Mouse (Mus musculus): ENCODE results near the gene Syt6.
"Not testable (repeated sequence)": the region's sequence is repeated elsewhere in the genome, so short reads cannot be mapped to it uniquely, and the experiment has no call there.

Gene Syt6

DNA sequence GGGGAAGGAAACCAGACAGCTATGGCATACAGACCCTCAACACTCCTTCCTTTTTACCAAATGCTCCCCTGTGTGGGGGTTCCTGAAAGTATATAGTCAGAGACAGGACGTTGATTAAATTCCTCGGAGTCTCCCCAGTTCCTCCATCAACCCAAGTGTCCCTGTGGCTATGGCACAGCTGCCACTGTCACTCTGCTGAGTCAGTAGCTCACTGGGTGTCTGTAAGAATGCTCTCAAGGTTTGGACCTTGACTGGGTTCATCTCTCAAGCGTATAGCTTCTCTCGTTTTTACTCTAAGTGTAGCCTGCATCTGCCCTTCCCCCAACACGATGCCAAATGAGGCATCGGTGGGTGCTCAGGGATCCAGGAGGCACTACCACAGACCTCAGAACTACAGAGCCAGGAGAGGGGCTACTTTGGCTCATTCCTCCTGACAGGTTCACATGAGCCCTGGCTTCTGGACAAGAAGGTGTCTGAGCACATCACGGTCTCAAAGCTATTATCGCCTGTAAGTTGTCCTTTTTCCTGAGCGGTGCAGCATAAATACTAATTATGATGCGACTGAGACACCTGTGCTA, 49.0 kb downstream of the Syt6 start:
- TF ChIP-seq GATA4 (IDR thresholded peaks at IDR 0.05; ENCODE audit: insufficient replicate concordance, low read length), result no peak

DNA sequence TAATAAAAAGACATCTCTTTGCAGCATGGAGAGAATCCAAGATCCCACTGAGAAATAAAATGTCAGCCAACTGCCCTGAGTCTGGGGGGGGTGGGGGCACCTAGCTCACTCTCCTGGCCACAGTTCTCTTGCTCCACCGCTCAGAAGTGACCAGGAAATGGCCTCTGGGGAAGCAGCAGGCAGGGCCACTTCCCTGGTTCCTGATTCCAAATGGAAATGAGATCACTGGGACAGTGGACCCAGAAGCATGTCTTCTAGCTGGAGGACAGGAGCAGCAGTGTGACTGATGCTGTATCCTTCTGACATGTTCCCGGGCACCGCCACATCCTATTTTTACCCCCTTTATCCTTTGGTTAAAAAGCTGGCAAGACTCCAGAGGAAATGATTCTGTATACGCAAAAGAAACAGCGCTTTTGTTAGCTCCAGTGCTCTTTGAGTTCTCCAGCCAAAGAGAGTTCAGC, 49.6 kb downstream of the Syt6 start:
- no peak for TF ChIP-seq GATA4 (IDR thresholded peaks at IDR 0.05; ENCODE audit: insufficient replicate concordance, low read length)

DNA sequence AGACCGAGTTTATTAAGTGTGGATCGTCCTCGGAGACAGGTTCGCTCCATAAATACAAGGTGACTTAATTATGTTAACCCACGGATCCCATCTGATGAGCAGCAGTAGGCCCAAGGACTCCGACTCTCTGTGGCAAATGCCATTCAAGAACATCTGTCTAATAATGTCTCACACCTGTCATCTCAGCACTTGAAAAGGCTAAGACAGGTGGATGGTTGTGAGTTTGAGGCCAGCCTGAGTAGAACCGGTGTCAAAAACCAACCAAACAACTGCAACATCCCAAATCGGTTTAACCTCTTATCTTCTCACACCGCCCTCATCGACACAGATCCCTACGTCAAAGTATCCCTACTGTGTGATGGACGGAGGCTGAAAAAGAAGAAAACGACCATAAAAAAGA, 50.1 kb downstream of the Syt6 start:
- TF ChIP-seq GATA4 (IDR thresholded peaks at IDR 0.05; ENCODE audit: insufficient replicate concordance, low read length), result no peak

DNA sequence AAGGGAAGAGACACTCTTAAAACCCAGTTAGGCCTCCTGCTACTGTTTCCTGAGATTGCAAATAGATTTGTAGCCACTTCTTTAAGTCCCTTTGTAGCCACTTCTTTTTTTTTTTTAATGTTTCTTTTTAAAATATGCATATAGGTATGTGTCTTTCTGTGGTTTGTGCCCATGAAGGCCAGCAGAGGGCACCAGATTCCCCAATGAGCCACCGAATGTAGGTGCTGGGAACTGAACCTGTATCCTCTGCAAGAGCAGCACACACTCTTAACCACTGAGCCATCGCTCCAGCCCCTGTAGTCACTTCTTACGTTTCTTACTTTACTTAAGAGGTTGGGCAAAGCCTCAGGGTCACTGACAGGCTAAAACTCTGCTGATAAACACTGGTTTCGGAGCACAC, 51.5 kb downstream of the Syt6 start:
- TF ChIP-seq GATA4 (IDR thresholded peaks at IDR 0.05; ENCODE audit: insufficient replicate concordance, low read length), result no peak

DNA sequence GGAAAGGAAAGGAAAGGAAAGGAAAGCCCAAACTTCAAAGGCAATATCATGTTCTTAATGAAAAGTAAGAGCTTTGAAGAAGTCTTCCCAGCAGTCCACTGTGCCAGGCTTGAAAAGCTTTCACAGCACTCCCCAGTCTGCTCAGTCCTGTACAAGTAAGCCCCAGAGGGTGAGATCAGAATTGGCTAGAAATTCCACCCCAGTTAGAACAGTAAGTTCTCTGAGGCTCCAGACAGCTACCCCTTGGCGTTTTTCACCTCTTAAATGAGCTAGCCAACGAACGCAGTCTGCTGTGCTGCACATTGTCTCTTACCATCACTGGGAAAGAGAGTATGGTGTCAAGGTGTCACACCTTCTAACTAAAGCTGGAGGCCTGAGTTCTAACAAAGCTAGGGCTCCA, 52.6 kb downstream of the Syt6 start:
- TF ChIP-seq GATA4 (IDR thresholded peaks at IDR 0.05; ENCODE audit: insufficient replicate concordance, low read length), result no peak

DNA sequence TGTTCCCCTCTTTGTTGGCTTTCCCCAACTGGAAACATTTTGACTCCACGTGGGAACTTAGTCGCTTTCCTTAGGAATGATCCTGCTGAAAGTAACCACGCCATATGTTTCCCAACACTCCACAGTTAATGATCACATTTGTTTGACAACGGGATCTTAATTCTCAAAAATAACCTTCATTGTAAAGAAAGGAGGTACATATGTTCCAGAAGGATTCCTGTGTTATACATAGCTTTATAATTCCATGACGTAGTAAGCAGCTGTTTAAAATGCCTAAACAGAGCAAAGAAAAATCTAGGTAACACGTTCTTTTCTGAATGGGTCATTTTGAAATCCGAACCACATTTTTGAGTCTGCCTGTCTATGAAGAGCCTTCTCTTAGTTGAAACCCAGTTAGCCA, 58.1 kb downstream of the Syt6 start:
- TF ChIP-seq GATA4 (IDR thresholded peaks at IDR 0.05; ENCODE audit: insufficient replicate concordance, low read length), result no peak

DNA sequence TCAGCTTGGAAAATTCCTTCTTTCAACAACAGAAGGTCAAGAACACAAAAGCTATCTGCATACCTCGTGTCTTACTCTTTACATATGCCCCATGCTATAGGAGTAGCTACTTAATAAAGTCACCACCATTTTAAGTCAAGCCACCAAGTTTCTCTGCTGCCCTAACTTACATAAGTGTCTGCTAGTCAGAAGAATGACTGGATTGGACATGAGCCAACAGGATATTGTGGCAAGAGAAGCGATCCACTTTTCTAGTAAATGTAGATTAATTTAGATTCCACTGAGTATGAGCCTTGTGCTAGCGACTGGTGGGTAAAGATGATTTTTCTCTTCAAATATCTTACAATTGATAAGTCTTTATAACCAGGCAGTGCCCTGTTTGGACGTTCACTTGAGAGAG, 58.8 kb downstream of the Syt6 start:
- no peak for TF ChIP-seq GATA4 (IDR thresholded peaks at IDR 0.05; ENCODE audit: insufficient replicate concordance, low read length)

DNA sequence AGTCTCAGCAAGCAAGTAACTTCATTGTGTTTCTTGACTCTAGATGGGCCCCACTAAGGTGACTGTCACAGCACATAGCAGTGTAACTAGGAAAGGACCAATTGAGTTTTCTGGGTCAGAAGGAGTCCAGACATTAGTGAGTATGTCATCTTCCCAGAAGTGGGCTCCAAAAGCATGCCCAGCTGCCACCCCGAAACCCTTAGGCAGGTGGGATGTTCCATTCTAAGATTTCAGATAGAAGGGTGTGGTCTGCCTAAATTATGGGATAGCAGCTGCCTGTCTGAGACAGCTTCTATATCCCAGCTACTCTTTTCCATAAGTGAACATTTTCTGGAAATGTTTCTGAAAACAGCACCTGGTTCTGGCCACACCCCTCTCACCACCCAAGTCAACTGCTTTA, 59.2 kb downstream of the Syt6 start:
- no peak for TF ChIP-seq GATA4 (IDR thresholded peaks at IDR 0.05; ENCODE audit: insufficient replicate concordance, low read length)

DNA sequence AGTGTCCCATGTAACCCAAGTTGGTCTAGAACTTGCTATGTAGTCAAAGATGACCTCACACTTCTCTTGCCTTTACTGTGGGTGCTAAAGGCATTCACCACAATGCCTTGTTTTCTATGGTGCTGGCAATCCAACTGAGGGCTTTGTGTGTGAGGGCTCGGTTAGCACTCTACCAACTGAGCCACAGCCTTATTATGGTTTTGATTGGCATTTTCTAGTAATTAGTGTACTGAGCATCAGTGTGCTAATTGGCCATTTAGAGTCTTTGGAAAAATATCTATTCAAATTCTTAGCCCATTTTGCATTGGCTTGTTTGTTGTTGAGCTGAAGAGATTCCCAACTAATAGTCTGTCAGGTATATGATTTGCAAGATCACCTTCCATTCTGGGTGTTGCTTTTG, 62.6 kb downstream of the Syt6 start:
- no peak for TF ChIP-seq GATA4 (IDR thresholded peaks at IDR 0.05; ENCODE audit: insufficient replicate concordance, low read length)

DNA sequence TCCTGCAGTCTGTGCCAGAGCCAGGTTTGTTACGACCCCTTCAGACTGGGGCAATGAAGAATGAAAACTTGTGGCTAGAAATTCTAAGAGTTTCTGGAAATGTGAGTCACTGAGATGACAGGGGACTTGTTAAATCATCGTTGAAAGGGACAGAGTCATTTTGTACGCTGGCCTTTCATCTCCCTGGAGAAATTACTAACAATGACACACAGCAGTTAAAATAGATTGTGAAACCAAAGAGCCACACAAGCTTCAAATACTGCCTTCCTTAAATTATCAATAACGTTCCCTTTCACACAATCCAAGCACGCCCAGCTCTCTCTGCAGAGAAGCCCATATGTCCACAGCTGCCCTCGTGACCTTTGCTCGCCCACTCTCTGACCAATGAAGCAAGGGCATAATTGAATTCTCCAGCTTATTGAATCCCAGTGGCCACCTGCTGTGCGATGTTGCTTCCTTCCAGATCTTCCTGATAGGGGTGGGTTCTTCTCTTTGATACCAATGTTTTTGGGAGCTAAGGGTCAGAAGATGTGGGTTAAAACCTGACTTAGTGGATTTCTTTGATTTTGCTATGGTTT, 65.3 kb downstream of the Syt6 start:
- TF ChIP-seq GATA4 (IDR thresholded peaks at IDR 0.05; ENCODE audit: insufficient replicate concordance, low read length), result no peak

DNA sequence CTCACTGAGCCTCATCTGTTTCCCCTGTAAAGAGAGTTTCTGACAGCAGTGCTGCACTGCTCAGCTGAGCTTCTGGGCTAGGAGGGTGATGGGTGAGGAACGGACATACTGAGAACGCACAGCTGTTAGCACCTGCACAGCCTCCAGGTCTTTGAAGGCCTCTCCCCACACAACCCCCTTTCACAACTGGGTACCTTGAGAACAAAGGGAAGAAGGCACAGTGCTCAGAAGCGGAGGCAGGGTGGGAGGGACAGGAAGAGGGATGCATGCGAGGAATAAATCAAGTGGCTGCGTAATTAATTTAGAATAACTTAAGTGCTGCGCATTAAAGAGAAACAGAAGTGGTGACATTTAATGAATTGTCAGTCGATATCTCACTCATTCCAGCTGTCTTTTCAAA, 66.3 kb downstream of the Syt6 start:
- TF ChIP-seq GATA4 (IDR thresholded peaks at IDR 0.05; ENCODE audit: insufficient replicate concordance, low read length), result no peak

DNA sequence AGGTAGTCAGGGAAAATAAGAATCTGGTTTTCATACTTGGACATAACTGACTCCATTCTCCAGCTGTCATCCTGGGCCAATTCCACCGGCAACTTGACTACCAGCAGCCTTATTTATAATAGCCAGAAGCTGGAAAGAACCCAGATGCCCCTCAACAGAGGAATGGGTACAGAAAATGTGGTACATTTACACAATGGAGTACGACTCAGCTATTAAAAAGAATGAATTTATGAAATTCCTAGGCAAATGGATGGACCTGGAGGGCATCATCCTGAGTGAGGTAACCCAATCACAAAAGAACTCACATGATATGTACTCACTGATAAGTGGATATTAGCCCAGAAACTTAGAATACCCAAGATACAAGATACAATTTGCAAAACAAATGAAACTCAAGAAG, 70.9 kb downstream of the Syt6 start, which contains the start of gene Atg4a-ps:
Gene Atg4a-ps, minus strand, starts transcription at position 101 of the 400 bp plus-strand sequence.
- TF ChIP-seq GATA4 (IDR thresholded peaks at IDR 0.05; ENCODE audit: insufficient replicate concordance, low read length), result not testable (repeated sequence)

DNA sequence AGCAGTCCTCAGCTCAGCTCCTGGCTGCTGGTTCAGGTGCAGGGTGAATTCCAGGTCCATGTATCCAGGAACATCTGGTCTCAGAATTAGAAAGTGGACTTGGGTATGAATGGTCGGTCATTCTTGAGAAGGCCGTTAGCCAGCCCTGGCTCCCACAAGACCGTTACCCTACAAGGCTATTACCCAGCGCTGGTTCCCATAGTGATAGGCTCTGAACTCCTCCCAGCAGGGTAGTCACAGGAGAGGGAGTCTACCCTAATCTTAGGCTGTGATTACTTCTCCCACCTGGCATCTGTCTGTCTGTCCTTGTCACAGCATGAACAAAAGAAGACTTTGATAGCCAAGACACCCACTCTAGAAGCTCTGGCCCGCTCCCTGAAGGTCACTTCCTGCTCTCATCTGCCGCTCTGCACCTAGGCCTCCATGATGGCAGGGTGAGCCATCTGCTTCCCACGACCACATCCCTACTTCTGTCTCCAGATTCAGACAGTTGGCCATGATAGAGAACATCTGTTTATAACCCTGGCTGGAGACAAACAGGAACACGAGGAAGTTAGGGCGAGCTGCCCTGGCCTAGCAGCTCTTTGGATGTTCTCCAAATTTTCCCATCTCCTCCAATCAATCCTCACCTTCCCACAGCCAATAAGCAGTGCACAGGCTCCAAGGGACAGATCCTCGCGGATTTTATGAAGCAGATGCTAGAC, 72.3 kb downstream of the Syt6 start:
- TF ChIP-seq GATA4 (IDR thresholded peaks at IDR 0.05; ENCODE audit: insufficient replicate concordance, low read length), result no peak

DNA sequence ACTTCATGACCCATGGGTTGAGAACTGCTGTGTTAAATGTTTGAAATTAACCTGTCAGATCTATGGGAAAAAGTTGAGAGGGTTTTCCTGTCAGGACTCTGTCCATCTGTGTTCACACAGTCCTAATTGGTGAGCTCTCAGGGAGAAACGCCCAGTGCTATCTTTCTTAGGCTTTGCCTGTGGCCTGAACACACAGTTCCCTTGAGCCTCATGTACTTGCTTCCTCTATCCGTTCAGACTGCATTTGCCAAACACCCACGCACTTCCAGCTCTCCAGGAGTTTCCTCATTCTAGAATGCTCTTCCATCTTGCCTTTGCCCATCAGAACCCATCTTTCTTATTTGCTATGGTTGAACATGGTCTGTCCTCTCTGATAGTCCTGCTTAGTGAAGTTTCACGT, 73.5 kb downstream of the Syt6 start:
- TF ChIP-seq GATA4 (IDR thresholded peaks at IDR 0.05; ENCODE audit: insufficient replicate concordance, low read length), result no peak

DNA sequence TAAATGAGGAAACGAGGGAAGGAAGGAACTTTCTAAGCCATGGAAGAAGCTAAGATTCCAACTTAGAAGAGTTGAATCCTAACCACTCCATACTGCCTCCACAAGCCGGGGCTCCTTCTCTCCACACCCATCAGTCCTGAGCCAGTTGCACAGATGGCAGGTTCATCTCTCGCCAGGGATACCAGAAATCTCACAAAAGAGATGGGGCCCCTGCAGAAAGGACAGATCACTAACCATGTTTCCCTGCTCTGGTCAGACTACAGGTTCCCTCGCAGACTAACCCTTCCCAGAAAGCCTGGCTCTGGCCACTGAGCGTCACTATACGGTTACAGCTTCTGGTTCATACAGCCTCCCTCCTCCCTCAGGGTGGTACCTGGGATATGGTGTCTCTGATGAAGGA, 74.7 kb downstream of the Syt6 start:
- TF ChIP-seq GATA4 (IDR thresholded peaks at IDR 0.05; ENCODE audit: insufficient replicate concordance, low read length), result no peak

DNA sequence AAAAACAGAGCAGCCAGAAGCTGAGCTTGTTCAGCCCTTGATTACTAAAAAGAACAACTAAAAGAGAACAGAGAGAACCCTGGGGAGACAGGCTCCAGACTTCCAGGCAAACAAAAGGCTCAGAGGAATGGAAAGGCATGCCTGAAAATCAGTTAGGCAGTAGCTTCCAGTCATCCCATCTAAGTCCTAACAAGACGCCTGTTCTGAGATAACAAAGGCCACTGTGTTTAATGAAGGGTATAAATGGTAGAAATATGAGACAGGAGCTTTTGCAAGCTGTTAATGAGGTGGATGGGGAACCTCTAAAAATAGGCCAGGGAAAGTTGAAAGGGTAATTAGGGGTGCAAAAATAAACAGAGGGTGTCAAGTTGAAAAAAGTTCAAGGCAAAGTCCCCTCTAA, 75.4 kb downstream of the Syt6 start:
- no peak for TF ChIP-seq GATA4 (IDR thresholded peaks at IDR 0.05; ENCODE audit: insufficient replicate concordance, low read length)

Data from liver, adult (tissue).